Mouse (Mus musculus) MEL (cell line): ENCODE results near the gene Sgcd.

Experiments
- CHD1 ChIP-seq: IDR thresholded peaks from 2 replicates; pipeline ENCODE4 v1.6.1; 2012; ENCODE audit warnings: low read depth, mild to moderate bottlenecking, inconsistent platforms, low read length, improper control_type of control experiment
- CTCF ChIP-seq, 3 experiments: IDR thresholded peaks in 2 of 3; conservative IDR thresholded peaks in 1 of 3; 2 replicates each; pipeline ENCODE4 v1.5.1; 2011 to 2012; ENCODE audit warnings: low read length in 3 of 3, low read depth in 2 of 3, mild to moderate bottlenecking in 2 of 3, improper control_type of control experiment in 1 of 3, inconsistent platforms in 1 of 3, mixed read lengths in 1 of 3, moderate library complexity in 1 of 3; ENCODE audit not compliant: control insufficient read depth in 1 of 3, insufficient read depth in 1 of 3, poor library complexity in 1 of 3, severe bottlenecking in 1 of 3
- GABPA ChIP-seq: IDR thresholded peaks from 2 replicates; pipeline ENCODE4 v1.6.1; 2012; ENCODE audit warnings: low read depth, mild to moderate bottlenecking, inconsistent platforms, low read length, improper control_type of control experiment, moderate library complexity
- MAFK ChIP-seq: IDR thresholded peaks from 2 replicates; pipeline ENCODE4 v1.6.1; 2011; ENCODE audit warnings: low read depth, mild to moderate bottlenecking, low read length, improper control_type of control experiment, borderline replicate concordance
- POLR2A ChIP-seq, 2 experiments: IDR thresholded peaks; 2 replicates each; pipeline ENCODE4 v1.6.1; 2011 to 2012; ENCODE audit warnings: low read length in 2 of 2, mild to moderate bottlenecking in 2 of 2, control low read depth in 1 of 2, improper control_type of control experiment in 1 of 2, low read depth in 1 of 2, moderate library complexity in 1 of 2; ENCODE audit not compliant: control insufficient read depth in 1 of 2, insufficient read depth in 1 of 2, poor library complexity in 1 of 2
- POLR2AphosphoS2 ChIP-seq: IDR thresholded peaks from 2 replicates; pipeline ENCODE4 v1.6.1; 2011; ENCODE audit warnings: low read length, improper control_type of control experiment
- ZNF384 ChIP-seq: IDR thresholded peaks from 2 replicates; pipeline ENCODE4 v1.6.1; 2012; ENCODE audit warnings: low read depth, mild to moderate bottlenecking, inconsistent platforms, low read length, improper control_type of control experiment

- TF ChIP-seq GABPA (no peak), CTCF (IDR thresholded peaks at IDR 0.05 in 2 of 3, conservative IDR thresholded peaks at IDR 0.05 in 1 of 3; ENCODE audit: control insufficient read depth in 1 of 3, insufficient read depth in 1 of 3, low read depth in 2 of 3, low read length in 3 of 3, poor library complexity in 1 of 3, severe bottlenecking in 1 of 3) (no peak), POLR2AphosphoS2 (no peak), POLR2A (IDR thresholded peaks at IDR 0.05; ENCODE audit: control insufficient read depth in 1 of 2, insufficient read depth in 1 of 2, low read depth in 1 of 2, low read length in 2 of 2, poor library complexity in 1 of 2) (no peak), MAFK (no peak), CHD1 (no peak), ZNF384 (no peak)
Observed at GRCm38 (mm10) chr11:47524845-47525244, 463.9 kb downstream of the Sgcd start.
